Mouse (Mus musculus): ENCODE measurements at regions not wholly inside any gene's neighbourhood (a gene's known extent, or its start where the extent isn't known, plus 50 kb on each side); places are given as distances from the start of the nearest gene placed in this dataset.

DNA sequence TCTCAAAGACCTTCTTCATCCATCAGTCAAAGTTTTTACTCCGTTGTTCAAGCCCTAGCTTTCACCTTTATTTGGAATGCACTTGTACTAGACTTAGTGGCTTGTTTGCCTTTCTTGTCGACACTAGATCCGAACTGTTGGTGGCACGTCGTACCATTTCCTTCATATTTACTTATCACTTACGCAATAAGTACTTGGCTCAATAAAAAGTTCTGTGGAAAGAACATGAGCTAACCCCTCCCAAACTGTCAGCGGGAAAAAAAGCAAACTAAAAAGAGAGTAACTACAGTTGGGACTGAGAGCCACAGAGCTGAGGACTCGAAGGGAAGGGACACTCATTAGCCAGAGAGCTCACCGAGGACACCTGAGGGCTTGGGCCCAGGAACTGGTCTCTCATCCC lies 202.8 kb downstream of the Gm19410 start:
- Histone ChIP-seq H3K9me3 (ENCODE audit: control insufficient read depth, low read length) (no peaks in the 10 kb centered on the region), H3K27me3 (ENCODE audit: control insufficient read depth, insufficient read depth, low read length) (no peaks in the 10 kb centered on the region), H3K4me2 (no peak overlapping the region), H3K36me3 (ENCODE audit: control insufficient read depth, insufficient read depth, low read length) (no peaks in the 10 kb centered on the region), H3K9ac (ENCODE audit: low read length) (no peak overlapping the region), H3K27ac (ENCODE audit: low read depth, low read length) (no peak overlapping the region), H3K4me3 (ENCODE audit: low read depth, low read length) (no peak overlapping the region), H3K4me1 (ENCODE audit: control insufficient read depth, insufficient read depth, low read length) (no peaks in the 10 kb centered on the region)
- ATAC-seq (ENCODE audit: low FRiP score) (no peak), DNase-seq (ENCODE audit: low spot score, missing footprints) (no peak)
- WGBS, result 89% methylated on average over 9 of the region's 9 CpGs

DNA sequence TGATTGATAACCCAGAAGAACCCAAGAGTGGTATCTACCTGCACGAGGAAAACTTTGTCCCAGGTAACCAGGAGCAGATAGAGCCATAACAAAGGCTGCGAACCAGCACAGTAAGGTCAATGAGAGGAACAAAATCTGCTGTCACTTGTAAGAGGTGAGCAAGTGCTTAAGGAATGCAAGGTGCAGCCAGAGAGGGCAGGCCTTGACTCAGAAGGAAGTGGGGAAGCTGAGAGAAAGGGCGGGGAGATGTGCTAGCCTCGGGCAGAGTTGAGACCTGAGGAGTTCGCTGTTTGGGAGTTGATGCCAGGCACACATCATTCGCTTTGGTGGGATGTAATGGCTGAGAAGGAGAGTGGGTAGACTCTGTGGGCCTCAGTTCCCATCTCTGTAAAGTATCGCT lies 205.5 kb downstream of the Gm19410 start:
- ATAC-seq (ENCODE audit: low FRiP score) (no peak), DNase-seq (ENCODE audit: low spot score, missing footprints) (no peak)
- Histone ChIP-seq H3K4me1 (ENCODE audit: control insufficient read depth, insufficient read depth, low read length) (no peaks in the 10 kb centered on the region), H3K36me3 (ENCODE audit: control insufficient read depth, insufficient read depth, low read length) (no peaks in the 10 kb centered on the region), H3K27ac (ENCODE audit: low read depth, low read length) (no peak overlapping the region), H3K4me3 (ENCODE audit: low read depth, low read length) (no peak overlapping the region), H3K4me2 (no peak overlapping the region), H3K9ac (ENCODE audit: low read length) (no peak overlapping the region), H3K9me3 (ENCODE audit: control insufficient read depth, low read length) (no peaks in the 10 kb centered on the region), H3K27me3 (ENCODE audit: control insufficient read depth, insufficient read depth, low read length) (no peaks in the 10 kb centered on the region)
- WGBS, result 89% methylated on average over 7 of the region's 7 CpGs

- H3K9ac ChIP-seq (ENCODE audit: low read length), result no peak overlapping the region
- no peak overlapping the region for H3K4me3 ChIP-seq (ENCODE audit: low read depth, low read length)
- no peaks in the 10 kb centered on the region for H3K36me3 ChIP-seq (ENCODE audit: control insufficient read depth, insufficient read depth, low read length)
- no peak overlapping the region for H3K4me2 ChIP-seq
- ATAC-seq (ENCODE audit: low FRiP score) (no peak), DNase-seq (ENCODE audit: low spot score, missing footprints) (no peak)
- H3K27ac ChIP-seq (ENCODE audit: low read depth, low read length), result no peak overlapping the region
- H3K4me1 ChIP-seq (ENCODE audit: control insufficient read depth, insufficient read depth, low read length), result no peaks in the 10 kb centered on the region
- H3K9me3 ChIP-seq (ENCODE audit: control insufficient read depth, low read length), result no peaks in the 10 kb centered on the region
- 77% methylated on average over 10 of the region's 10 CpGs for WGBS
- no peaks in the 10 kb centered on the region for H3K27me3 ChIP-seq (ENCODE audit: control insufficient read depth, insufficient read depth, low read length)
Measured at GRCm38 (mm10) chr8:35974323-35975029, 208.9 kb downstream of the Gm19410 start.

- DNase-seq (ENCODE audit: low spot score, missing footprints), result no peak
- Histone ChIP-seq H3K4me1 (ENCODE audit: control insufficient read depth, insufficient read depth, low read length) (peaks cover 3% of the 10 kb centered on the region; the same call in 1 of the 2 replicates), H3K9ac (ENCODE audit: low read length) (no peak overlapping the region), H3K4me3 (ENCODE audit: low read depth, low read length) (no peak overlapping the region), H3K4me2 (no peak overlapping the region), H3K9me3 (ENCODE audit: control insufficient read depth, low read length) (no peaks in the 10 kb centered on the region), H3K27me3 (ENCODE audit: control insufficient read depth, insufficient read depth, low read length) (no peaks in the 10 kb centered on the region), H3K36me3 (ENCODE audit: control insufficient read depth, insufficient read depth, low read length) (no peaks in the 10 kb centered on the region), H3K27ac (ENCODE audit: low read depth, low read length) (no peak overlapping the region)
- 85% methylated on average over 9 of the region's 9 CpGs for WGBS
- no peak for ATAC-seq (ENCODE audit: low FRiP score)
Measured at GRCm38 (mm10) chr8:35979638-35980255, 214.2 kb downstream of the Gm19410 start.

- H3K27ac ChIP-seq (ENCODE audit: low read depth, low read length), result no peak overlapping the region
- ATAC-seq (ENCODE audit: low FRiP score) (no peak), DNase-seq (ENCODE audit: low spot score, missing footprints) (no peak)
- H3K9ac ChIP-seq (ENCODE audit: low read length), result no peak overlapping the region
- H3K36me3 ChIP-seq (ENCODE audit: control insufficient read depth, insufficient read depth, low read length), result no peaks in the 10 kb centered on the region
- H3K4me2 ChIP-seq, result no peak overlapping the region
- H3K27me3 ChIP-seq (ENCODE audit: control insufficient read depth, insufficient read depth, low read length), result no peaks in the 10 kb centered on the region
- peaks cover 3% of the 10 kb centered on the region; the same call in 1 of the 2 replicates for H3K4me1 ChIP-seq (ENCODE audit: control insufficient read depth, insufficient read depth, low read length)
- WGBS, result 51% methylated on average over 2 of the region's 2 CpGs
- no peaks in the 10 kb centered on the region for H3K9me3 ChIP-seq (ENCODE audit: control insufficient read depth, low read length)
- H3K4me3 ChIP-seq (ENCODE audit: low read depth, low read length), result no peak overlapping the region
Measured at GRCm38 (mm10) chr8:35983083-35983482, 217.5 kb downstream of the Gm19410 start.

DNA sequence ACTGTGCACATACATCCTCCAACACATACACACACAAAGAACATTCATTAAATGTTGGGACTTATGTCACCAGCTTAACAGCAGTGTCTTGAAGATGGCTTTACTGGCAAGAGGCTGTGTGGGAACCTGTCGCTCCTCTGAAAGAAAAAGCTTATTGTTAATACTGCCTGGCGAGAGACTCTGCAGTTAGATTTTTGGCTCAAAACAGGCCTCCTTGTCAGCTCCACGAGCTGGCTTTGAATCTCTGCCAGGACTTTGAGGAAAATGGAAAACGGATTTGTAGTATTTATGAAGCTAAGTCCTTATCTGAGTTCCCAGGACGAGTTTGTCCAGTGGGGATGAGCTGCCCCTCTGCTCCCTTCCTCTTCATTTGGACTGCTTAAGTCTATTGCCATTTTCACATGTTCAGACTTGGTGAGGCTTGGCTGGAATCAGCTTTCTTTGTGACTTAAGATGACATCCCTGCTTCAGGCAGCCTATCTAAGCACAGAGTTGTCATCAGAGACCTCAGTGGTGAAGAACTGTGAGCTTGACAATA lies 219.6 kb downstream of the Gm19410 start:
- Histone ChIP-seq H3K4me3 (ENCODE audit: low read depth, low read length) (no peak overlapping the region), H3K27ac (ENCODE audit: low read depth, low read length) (no peak overlapping the region), H3K9ac (ENCODE audit: low read length) (no peak overlapping the region), H3K4me2 (no peak overlapping the region), H3K9me3 (ENCODE audit: control insufficient read depth, low read length) (no peaks in the 10 kb centered on the region), H3K4me1 (ENCODE audit: control insufficient read depth, insufficient read depth, low read length) (peaks cover 3% of the 10 kb centered on the region; the same call in 1 of the 2 replicates), H3K36me3 (ENCODE audit: control insufficient read depth, insufficient read depth, low read length) (no peaks in the 10 kb centered on the region), H3K27me3 (ENCODE audit: control insufficient read depth, insufficient read depth, low read length) (no peaks in the 10 kb centered on the region)
- DNase-seq (ENCODE audit: low spot score, missing footprints), result no peak
- no peak for ATAC-seq (ENCODE audit: low FRiP score)
- WGBS, result 76% methylated on average over 5 of the region's 5 CpGs

DNA sequence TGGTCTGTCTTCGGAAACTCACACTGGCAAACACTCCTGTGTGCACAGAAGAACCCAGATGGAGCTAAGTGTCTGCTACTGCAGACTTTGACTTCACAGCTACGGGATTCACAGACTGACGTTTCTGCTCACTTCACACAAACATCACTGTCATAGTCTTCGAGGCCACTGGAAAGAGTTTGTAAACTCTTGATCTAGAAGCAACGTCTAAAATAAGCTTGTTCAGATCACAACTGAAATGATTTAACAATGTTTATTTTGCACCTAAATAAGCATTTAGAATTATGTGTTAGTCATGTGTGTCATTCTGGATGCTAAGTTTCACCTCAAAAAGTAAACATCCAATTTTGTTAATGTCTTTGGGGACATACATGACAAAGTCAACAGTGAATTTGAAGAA lies 221.7 kb downstream of the Gm19410 start:
- 84% methylated on average over 5 of the region's 5 CpGs for WGBS
- Histone ChIP-seq H3K4me3 (ENCODE audit: low read depth, low read length) (no peak overlapping the region), H3K9me3 (ENCODE audit: control insufficient read depth, low read length) (no peaks in the 10 kb centered on the region), H3K27ac (ENCODE audit: low read depth, low read length) (no peak overlapping the region), H3K4me1 (ENCODE audit: control insufficient read depth, insufficient read depth, low read length) (peaks cover 3% of the 10 kb centered on the region; the same call in 1 of the 2 replicates), H3K4me2 (no peak overlapping the region), H3K27me3 (ENCODE audit: control insufficient read depth, insufficient read depth, low read length) (no peaks in the 10 kb centered on the region), H3K36me3 (ENCODE audit: control insufficient read depth, insufficient read depth, low read length) (no peaks in the 10 kb centered on the region), H3K9ac (ENCODE audit: low read length) (no peak overlapping the region)
- no peak for DNase-seq (ENCODE audit: low spot score, missing footprints)
- no peak for ATAC-seq (ENCODE audit: low FRiP score)

GRCm38 (mm10) chr8:35991013-35991412 lies 225.4 kb downstream of the Gm19410 start:
- no peak overlapping the region for H3K9ac ChIP-seq (ENCODE audit: low read length)
- H3K27me3 ChIP-seq (ENCODE audit: control insufficient read depth, insufficient read depth, low read length), result no peaks in the 10 kb centered on the region
- no peak for ATAC-seq (ENCODE audit: low FRiP score)
- H3K9me3 ChIP-seq (ENCODE audit: control insufficient read depth, low read length), result no peaks in the 10 kb centered on the region
- no peaks in the 10 kb centered on the region for H3K36me3 ChIP-seq (ENCODE audit: control insufficient read depth, insufficient read depth, low read length)
- H3K4me2 ChIP-seq, result no peak overlapping the region
- H3K4me1 ChIP-seq (ENCODE audit: control insufficient read depth, insufficient read depth, low read length), result no peaks in the 10 kb centered on the region
- no peak overlapping the region for H3K4me3 ChIP-seq (ENCODE audit: low read depth, low read length)
- H3K27ac ChIP-seq (ENCODE audit: low read depth, low read length), result no peak overlapping the region
- WGBS, result 92% methylated on average over 5 of the region's 5 CpGs
- no peak for DNase-seq (ENCODE audit: low spot score, missing footprints)

GRCm38 (mm10) chr8:35991936-35992603 lies 226.5 kb downstream of the Gm19410 start:
- Histone ChIP-seq H3K27me3 (ENCODE audit: control insufficient read depth, insufficient read depth, low read length) (no peaks in the 10 kb centered on the region), H3K4me2 (no peak overlapping the region), H3K9me3 (ENCODE audit: control insufficient read depth, low read length) (no peaks in the 10 kb centered on the region), H3K4me3 (ENCODE audit: low read depth, low read length) (no peak overlapping the region), H3K36me3 (ENCODE audit: control insufficient read depth, insufficient read depth, low read length) (no peaks in the 10 kb centered on the region), H3K27ac (ENCODE audit: low read depth, low read length) (no peak overlapping the region), H3K9ac (ENCODE audit: low read length) (no peak overlapping the region), H3K4me1 (ENCODE audit: control insufficient read depth, insufficient read depth, low read length) (no peaks in the 10 kb centered on the region)
- no peak for DNase-seq (ENCODE audit: low spot score, missing footprints)
- no peak for ATAC-seq (ENCODE audit: low FRiP score)
- WGBS, result 91% methylated on average over 9 of the region's 9 CpGs

Data from midbrain, embryonic 11.5 days (tissue).